Mouse (Mus musculus): ENCODE results near the gene Ubqln4.

DNA sequence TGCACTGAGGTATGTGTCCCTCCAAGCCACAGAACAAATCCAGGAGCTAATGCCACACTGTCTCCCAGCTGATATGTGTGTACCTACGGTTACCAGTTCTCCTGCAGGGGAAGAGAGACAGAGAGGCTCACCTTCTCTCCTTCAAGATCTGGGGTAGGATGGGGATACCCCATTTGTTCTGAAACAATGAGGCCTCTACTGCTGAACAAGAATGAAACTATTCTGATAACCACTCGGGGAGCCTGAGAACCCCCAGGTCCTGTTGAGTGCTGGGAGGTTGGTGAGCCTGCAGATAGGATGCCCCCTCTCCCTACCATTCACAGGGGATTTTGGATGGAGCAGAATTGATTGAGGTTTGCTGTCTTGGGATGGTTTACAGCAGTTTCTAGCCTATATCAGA is 33.5 kb upstream of the Ubqln4 start:
- TF ChIP-seq POLR2A (IDR thresholded peaks at IDR 0.05; ENCODE audit: control insufficient read depth, low read depth, low read length) (no peak), CTCF (IDR thresholded peaks at IDR 0.05; ENCODE audit: control insufficient read depth, insufficient read depth, insufficient replicate concordance, low read depth, low read length) (no peak)

Data from testis, adult 2 months (tissue).